Mouse (Mus musculus) brain, adult 10 weeks (tissue): ENCODE results near the gene Ren1. TPM values are rescaled to one million over a fixed set of nuclear protein-coding genes. Genes with fewer than 3 reads are reported as not detected.

Experiments
- polyA plus RNA-seq: library from polyadenylated mRNA; stranded (reverse); fragments of 350-450 nt; fragmentation: Illumina TruSeq; extraction: RNeasy Lipid Tissue Mini Kit (QIAGEN cat#74804); gene quantifications from one replicate; pipeline ENCODE4 v1.2.3, GENCODE M21; 2015; ENCODE audit warnings: low read depth, low replicate concordance

The Ren1 gene
- polyA plus RNA-seq = not detected

GRCm38 (mm10) chr1:133350210-133350609 lies at the start of gene Ren1:
TSS of gene Ren1 (plus strand) at chr1:133350510.

GRCm38 (mm10) chr1:133309652-133310267 lies 40.5 kb upstream of the Ren1 start, which contains the start of gene Golt1a:
TSS of gene Golt1a (plus strand) at chr1:133309800.

GRCm38 (mm10) chr1:133321267-133321925 lies 28.9 kb upstream of the Ren1 start, which contains the start of gene Kiss1:
TSS of gene Kiss1 (plus strand) at chr1:133321875.

GRCm38 (mm10) chr1:133363276-133364021 lies 13.1 kb downstream of the Ren1 start, which contains the start of gene Etnk2:
TSS of gene Etnk2 (plus strand) at chr1:133363572.

Other genes starting within 250 kb of the Ren1 start
- 30.4 TPM for gene Ppp1r15b, start 219.4 kb upstream of the Ren1 start, polyA plus RNA-seq
- gene Plekha6, start 186.3 kb upstream of the Ren1 start, polyA plus RNA-seq = 48.0 TPM
- 0.34 TPM for gene Golt1a, start 40.7 kb upstream of the Ren1 start, polyA plus RNA-seq
- gene Kiss1, start 28.6 kb upstream of the Ren1 start, polyA plus RNA-seq = not detected
- gene Etnk2, start 13.1 kb downstream of the Ren1 start, polyA plus RNA-seq = 8.3 TPM
- 7.4 TPM for gene Sox13, start 73.9 kb downstream of the Ren1 start, polyA plus RNA-seq